Mouse (Mus musculus): ENCODE results near the gene Mief2. TPM values are rescaled to one million over a fixed set of nuclear protein-coding genes. Genes with fewer than 3 reads are reported as not detected.

Gene Mief2
- polyA plus RNA-seq, 1 experiment from 2014 or later, result 8.5 TPM

- H3K4me1 ChIP-seq (replicated peaks; ENCODE audit: control insufficient read depth, insufficient read depth), result no peaks in the 10 kb centered on the region
- TF ChIP-seq EP300 (optimal IDR thresholded peaks at IDR 0.05) (no peak), CTCF (IDR thresholded peaks at IDR 0.05; ENCODE audit: low read depth) (no peak)
Measured at GRCm38 (mm10) chr11:60736491-60736890, 8.3 kb downstream of the Mief2 start.

GRCm38 (mm10) chr11:60737450-60737849 is 9.3 kb downstream of the Mief2 start:
- H3K4me2 ChIP-seq (replicated peaks; ENCODE audit: low read depth), result no peak overlapping the region
- peaks cover 5% of the 10 kb centered on the region for H3K36me3 ChIP-seq (ENCODE audit: control insufficient read depth, insufficient read depth, low read length)
- no peaks in the 10 kb centered on the region for H3K4me1 ChIP-seq (replicated peaks; ENCODE audit: control insufficient read depth, insufficient read depth)
- H3K4me3 ChIP-seq (ENCODE audit: low read depth, low read length), result no peak overlapping the region
- no peak for DNase-seq (ENCODE audit: low spot score)
- H3K27me3 ChIP-seq (ENCODE audit: control insufficient read depth, insufficient read depth, low read length), result no peaks in the 10 kb centered on the region
- ATAC-seq (ENCODE audit: low FRiP score, low TSS enrichment), result no peak
- no peaks in the 10 kb centered on the region for H3K9me3 ChIP-seq (ENCODE audit: control insufficient read depth, low read length)
- TF ChIP-seq CTCF (IDR thresholded peaks at IDR 0.05; ENCODE audit: low read depth) (no peak), EP300 (optimal IDR thresholded peaks at IDR 0.05) (no peak)
- H3K9ac ChIP-seq (ENCODE audit: low read length), result no peak overlapping the region
- no peak overlapping the region for H3K27ac ChIP-seq (replicated peaks)

More at GRCm38 (mm10) chr11:60736491-60736890, 8.3 kb downstream of the Mief2 start:
- no peak overlapping the region for H3K4me2 ChIP-seq (replicated peaks; ENCODE audit: low read depth)
- H3K27ac ChIP-seq (replicated peaks), result no peak overlapping the region
- H3K27me3 ChIP-seq (ENCODE audit: control insufficient read depth, insufficient read depth, low read length), result no peaks in the 10 kb centered on the region
- WGBS, result 78% methylated on average over 3 of the region's 3 CpGs
- no peak overlapping the region for H3K4me3 ChIP-seq (ENCODE audit: low read depth, low read length)
- no peaks in the 10 kb centered on the region for H3K9me3 ChIP-seq (ENCODE audit: control insufficient read depth, low read length)
- H3K9ac ChIP-seq (ENCODE audit: low read length), result no peak overlapping the region
- DNase-seq (ENCODE audit: low spot score) (no peak), ATAC-seq (ENCODE audit: low FRiP score, low TSS enrichment) (no peak)
- peaks cover 6% of the 10 kb centered on the region for H3K36me3 ChIP-seq (ENCODE audit: control insufficient read depth, insufficient read depth, low read length)

- Histone ChIP-seq H3K4me1 (replicated peaks; ENCODE audit: control insufficient read depth, insufficient read depth) (no peaks in the 10 kb centered on the region), H3K4me3 (ENCODE audit: low read depth, low read length) (no peak overlapping the region), H3K27ac (replicated peaks) (no peak overlapping the region), H3K9me3 (ENCODE audit: control insufficient read depth, low read length) (no peaks in the 10 kb centered on the region), H3K4me2 (replicated peaks; ENCODE audit: low read depth) (no peak overlapping the region), H3K27me3 (ENCODE audit: control insufficient read depth, insufficient read depth, low read length) (no peaks in the 10 kb centered on the region), H3K36me3 (ENCODE audit: control insufficient read depth, insufficient read depth, low read length) (peaks cover 12% of the 10 kb centered on the region), H3K9ac (ENCODE audit: low read length) (no peak overlapping the region)
- DNase-seq (ENCODE audit: low spot score) (no peak), ATAC-seq (ENCODE audit: low FRiP score, low TSS enrichment) (no peak)
- no peak for TF ChIP-seq EP300 (optimal IDR thresholded peaks at IDR 0.05)
- TF ChIP-seq CTCF (IDR thresholded peaks at IDR 0.05; ENCODE audit: low read depth), result no peak
- WGBS, result 56% methylated on average over 3 of the region's 3 CpGs
Measured at GRCm38 (mm10) chr11:60740321-60740720, 12.1 kb downstream of the Mief2 start.

GRCm38 (mm10) chr11:60755570-60755969 is 27.4 kb downstream of the Mief2 start:
- WGBS, result 86% methylated on average over 7 of the region's 7 CpGs

GRCm38 (mm10) chr11:60761681-60762080 is 33.5 kb downstream of the Mief2 start:
- DNase-seq (ENCODE audit: low spot score) (no peak), ATAC-seq (ENCODE audit: low FRiP score, low TSS enrichment) (no peak)
- Histone ChIP-seq H3K9me3 (ENCODE audit: control insufficient read depth, low read length) (no peaks in the 10 kb centered on the region), H3K4me2 (replicated peaks; ENCODE audit: low read depth) (no peak overlapping the region), H3K27ac (replicated peaks) (no peak overlapping the region), H3K9ac (ENCODE audit: low read length) (no peak overlapping the region), H3K36me3 (ENCODE audit: control insufficient read depth, insufficient read depth, low read length) (peaks cover 5% of the 10 kb centered on the region; the same call in 1 of the 2 replicates), H3K27me3 (ENCODE audit: control insufficient read depth, insufficient read depth, low read length) (no peaks in the 10 kb centered on the region), H3K4me3 (ENCODE audit: low read depth, low read length) (no peak overlapping the region), H3K4me1 (replicated peaks; ENCODE audit: control insufficient read depth, insufficient read depth) (no peaks in the 10 kb centered on the region)
- WGBS, result 88% methylated on average over 3 of the region's 3 CpGs
- TF ChIP-seq EP300 (optimal IDR thresholded peaks at IDR 0.05), result no peak
- no peak for TF ChIP-seq CTCF (IDR thresholded peaks at IDR 0.05; ENCODE audit: low read depth)

More at GRCm38 (mm10) chr11:60755570-60755969, 27.4 kb downstream of the Mief2 start:
- Histone ChIP-seq H3K9ac (ENCODE audit: low read length) (no peak overlapping the region), H3K36me3 (ENCODE audit: control insufficient read depth, insufficient read depth, low read length) (peaks cover 23% of the 10 kb centered on the region), H3K4me2 (replicated peaks; ENCODE audit: low read depth) (no peak overlapping the region), H3K4me1 (replicated peaks; ENCODE audit: control insufficient read depth, insufficient read depth) (no peaks in the 10 kb centered on the region), H3K27me3 (ENCODE audit: control insufficient read depth, insufficient read depth, low read length) (no peaks in the 10 kb centered on the region), H3K27ac (replicated peaks) (no peak overlapping the region), H3K4me3 (ENCODE audit: low read depth, low read length) (no peak overlapping the region), H3K9me3 (ENCODE audit: control insufficient read depth, low read length) (no peaks in the 10 kb centered on the region)
- ATAC-seq (ENCODE audit: low FRiP score, low TSS enrichment) (no peak), DNase-seq (ENCODE audit: low spot score) (no peak)
- TF ChIP-seq CTCF (IDR thresholded peaks at IDR 0.05; ENCODE audit: low read depth) (no peak), EP300 (optimal IDR thresholded peaks at IDR 0.05) (no peak)

- DNase-seq (ENCODE audit: low spot score) (no peak), ATAC-seq (ENCODE audit: low FRiP score, low TSS enrichment) (no peak)
- H3K36me3 ChIP-seq (ENCODE audit: control insufficient read depth, insufficient read depth, low read length), result no peaks in the 10 kb centered on the region; the same call in 1 of the 2 replicates
- H3K4me2 ChIP-seq (replicated peaks; ENCODE audit: low read depth), result no peak overlapping the region
- H3K4me3 ChIP-seq (ENCODE audit: low read depth, low read length), result no peak overlapping the region
- H3K27ac ChIP-seq (replicated peaks), result no peak overlapping the region
- 77% methylated on average over 4 of the region's 4 CpGs for WGBS
- TF ChIP-seq CTCF (IDR thresholded peaks at IDR 0.05; ENCODE audit: low read depth) (peak; percentile 48), EP300 (optimal IDR thresholded peaks at IDR 0.05) (no peak)
- H3K4me1 ChIP-seq (replicated peaks; ENCODE audit: control insufficient read depth, insufficient read depth), result no peaks in the 10 kb centered on the region
- no peak overlapping the region for H3K9ac ChIP-seq (ENCODE audit: low read length)
- no peaks in the 10 kb centered on the region for H3K27me3 ChIP-seq (ENCODE audit: control insufficient read depth, insufficient read depth, low read length)
- no peaks in the 10 kb centered on the region for H3K9me3 ChIP-seq (ENCODE audit: control insufficient read depth, low read length)
Measured at GRCm38 (mm10) chr11:60766969-60767368, 38.8 kb downstream of the Mief2 start.

Measured in stomach, postnatal 0 days (tissue).